ENCODE assay signal across 9 mouse cellular contexts in the genomic region with DNA sequence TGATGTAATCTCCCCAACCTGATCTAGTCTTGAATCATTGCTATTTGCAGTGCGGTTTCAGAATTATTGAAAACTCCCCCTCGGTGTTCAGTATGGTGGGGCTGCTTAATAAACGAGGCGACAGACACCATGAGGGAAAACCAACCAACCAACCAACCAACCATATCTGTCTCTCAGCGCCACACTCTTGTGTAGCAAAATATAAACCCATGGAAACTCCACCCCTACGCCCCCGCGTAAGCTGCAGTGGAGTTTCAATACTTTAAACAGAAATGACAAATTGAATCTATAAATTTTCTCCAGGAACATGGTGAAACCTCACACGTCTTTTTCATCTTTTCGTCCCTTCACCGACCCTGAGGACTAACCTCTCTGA.
DNase-seq lines count a peak whose midpoint lies in the region; ATAC-seq and TF ChIP-seq lines count a peak whose summit lies in the region.
"Had no signal": no experiment of that assay in that cellular context is flagged by ENCODE, and none has a peak within 500 bp of the region (broad histone marks: within the 10 kb centered on the region; RNA-seq: fewer than 3 reads in every experiment).

No protein-coding gene starts in this region.

- H3K4me1 ChIP-seq in heart, embryonic 12.5 days (replicated peaks), result no peaks in the 10 kb centered on the region
- H3K4me1 ChIP-seq in forebrain, postnatal 0 days (ENCODE audit: insufficient read depth), result no peaks in the 10 kb centered on the region; the same call in 1 of the 2 replicates
- peaks cover 6% of the 10 kb centered on the region for H3K4me1 ChIP-seq in limb, embryonic 15.5 days

- peak overlapping the region; percentile 65 for H3K4me2 ChIP-seq in heart, embryonic 12.5 days
- peak overlapping the region; percentile 49 for H3K4me2 ChIP-seq in forebrain, postnatal 0 days (ENCODE audit: low read depth)
- H3K4me2 ChIP-seq in limb, embryonic 15.5 days, result peak overlapping the region; percentile 43

- no peaks in the 10 kb centered on the region for H3K9me3 ChIP-seq in heart, embryonic 12.5 days (replicated peaks)
- no peaks in the 10 kb centered on the region for H3K9me3 ChIP-seq in forebrain, postnatal 0 days (ENCODE audit: low read length)
- no peaks in the 10 kb centered on the region for H3K9me3 ChIP-seq in limb, embryonic 15.5 days

- WGBS in heart, embryonic 12.5 days, result 75% methylated on average over 11 of the region's 11 CpGs
- WGBS in forebrain, postnatal 0 days, result 26% methylated on average over 11 of the region's 11 CpGs
- 68% methylated on average over 11 of the region's 11 CpGs for WGBS in limb, embryonic 15.5 days

- no peaks in the 10 kb centered on the region for H3K36me3 ChIP-seq in heart, embryonic 12.5 days
- no peaks in the 10 kb centered on the region for H3K36me3 ChIP-seq in forebrain, postnatal 0 days (ENCODE audit: insufficient read depth)
- H3K36me3 ChIP-seq in limb, embryonic 15.5 days, result no peaks in the 10 kb centered on the region

- no peak for TF ChIP-seq CTCF in forebrain, postnatal 0 days (IDR thresholded peaks at IDR 0.05; ENCODE audit: low read depth)

- intact Hi-C loops in left cerebral cortex, postnatal 10 days (cut with DNase I), result no loop called here

- DNase-seq in heart, postnatal 4 days, result no peak
- no peak for DNase-seq in forebrain, postnatal 0 days
- DNase-seq in right cerebral cortex, postnatal 36 days (ENCODE audit: low spot score in 2 of 2), result no peak
- no peak for DNase-seq in left cerebral cortex, postnatal 10 days (ENCODE audit: extremely low spot score in 1 of 2, low spot score in 2 of 2)
- DNase-seq in right cerebral cortex, adult 2 months (ENCODE audit: low spot score in 2 of 2), result no peak
- DNase-seq: cerebellum, adult 11 months had no signal

- H3K27ac ChIP-seq in heart, embryonic 12.5 days (ENCODE audit: poor library complexity, severe bottlenecking), result no peak overlapping the region
- no peak overlapping the region for H3K27ac ChIP-seq in forebrain, postnatal 0 days (ENCODE audit: low read depth, low read length)
- H3K27ac ChIP-seq in limb, embryonic 15.5 days, result no peak overlapping the region

- H3K27me3 ChIP-seq in heart, embryonic 12.5 days (replicated peaks), result 0 out of 2 replicates have a peak, but pooled peaks cover 4% of the 10 kb centered on the region
- no peaks in the 10 kb centered on the region for H3K27me3 ChIP-seq in forebrain, postnatal 0 days (ENCODE audit: insufficient read depth, low read length)
- no peaks in the 10 kb centered on the region for H3K27me3 ChIP-seq in limb, embryonic 15.5 days

- no peak for ATAC-seq in heart, embryonic 12.5 days (ENCODE audit: insufficient number of reproducible peaks, low FRiP score)
- ATAC-seq in activated CD4-positive, CD25-positive, alpha-beta regulatory T cell, adult 4 months, result peak; percentile 54
- peak; percentile 23 for ATAC-seq in forebrain, postnatal 0 days
- no peak for ATAC-seq in limb, embryonic 15.5 days (ENCODE audit: insufficient number of reproducible peaks, low FRiP score, low TSS enrichment, low read depth)

- H3K4me3 ChIP-seq in heart, embryonic 12.5 days, result peak overlapping the region; percentile 30
- H3K4me3 ChIP-seq in forebrain, postnatal 0 days (ENCODE audit: low read depth, low read length), result peak overlapping the region; percentile 34
- H3K4me3 ChIP-seq in limb, embryonic 15.5 days, result peak overlapping the region; percentile 25

- 0 out of 2 replicates have a peak overlapping the region, but pooled peaks have one; percentile 5 for H3K9ac ChIP-seq in heart, embryonic 12.5 days
- peak overlapping the region; percentile 11; the same call in 1 of the 2 replicates for H3K9ac ChIP-seq in forebrain, postnatal 0 days
- no peak overlapping the region for H3K9ac ChIP-seq in limb, embryonic 15.5 days

Comparison
In these comparisons a context has a peak if more than half of its experiments do, and no peak if none do; other contexts are left out.
1. ATAC-seq: peak in activated CD4-positive, CD25-positive, alpha-beta regulatory T cell, adult 4 months (single experiment) and forebrain, postnatal 0 days (single experiment); none in heart, embryonic 12.5 days (single experiment) and limb, embryonic 15.5 days (single experiment).
2. Peak in every context shown above with its lines, with median percentiles within 50 percentile points of each other: H3K4me2 ChIP-seq and H3K4me3 ChIP-seq.